Mouse (Mus musculus): ENCODE data around the gene Gm10300.

DNA sequence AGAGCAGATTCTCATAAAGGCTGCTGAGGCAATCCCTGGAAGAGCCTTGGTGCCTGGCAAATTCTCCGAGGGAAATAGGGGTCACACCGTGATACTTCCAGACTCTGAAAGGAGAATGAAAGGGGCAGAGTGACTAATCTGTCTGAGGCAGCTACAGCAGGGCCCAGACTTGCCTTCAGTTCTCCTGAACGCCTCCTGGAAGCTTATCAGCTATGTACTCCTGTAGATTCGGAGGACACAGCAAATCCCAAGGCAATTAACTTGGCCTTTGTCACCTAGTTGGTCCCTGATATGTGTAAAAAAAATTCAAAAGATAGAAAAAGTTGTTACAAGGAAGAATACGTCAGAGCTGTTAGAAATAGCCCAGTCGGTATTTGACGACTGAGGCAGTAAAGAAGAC lies 20.5 kb downstream of the Gm10300 start:
- TF ChIP-seq CTCF (IDR thresholded peaks at IDR 0.05; ENCODE audit: low read depth) (no peak), EP300 (IDR thresholded peaks at IDR 0.05; ENCODE audit: low read depth) (no peak)
